Mouse (Mus musculus): ENCODE data around the gene Mrpl43.
A peak's percentile ranks its signal among the peaks of the same experiment; 100 is the strongest.

The Mrpl43 gene

DNA sequence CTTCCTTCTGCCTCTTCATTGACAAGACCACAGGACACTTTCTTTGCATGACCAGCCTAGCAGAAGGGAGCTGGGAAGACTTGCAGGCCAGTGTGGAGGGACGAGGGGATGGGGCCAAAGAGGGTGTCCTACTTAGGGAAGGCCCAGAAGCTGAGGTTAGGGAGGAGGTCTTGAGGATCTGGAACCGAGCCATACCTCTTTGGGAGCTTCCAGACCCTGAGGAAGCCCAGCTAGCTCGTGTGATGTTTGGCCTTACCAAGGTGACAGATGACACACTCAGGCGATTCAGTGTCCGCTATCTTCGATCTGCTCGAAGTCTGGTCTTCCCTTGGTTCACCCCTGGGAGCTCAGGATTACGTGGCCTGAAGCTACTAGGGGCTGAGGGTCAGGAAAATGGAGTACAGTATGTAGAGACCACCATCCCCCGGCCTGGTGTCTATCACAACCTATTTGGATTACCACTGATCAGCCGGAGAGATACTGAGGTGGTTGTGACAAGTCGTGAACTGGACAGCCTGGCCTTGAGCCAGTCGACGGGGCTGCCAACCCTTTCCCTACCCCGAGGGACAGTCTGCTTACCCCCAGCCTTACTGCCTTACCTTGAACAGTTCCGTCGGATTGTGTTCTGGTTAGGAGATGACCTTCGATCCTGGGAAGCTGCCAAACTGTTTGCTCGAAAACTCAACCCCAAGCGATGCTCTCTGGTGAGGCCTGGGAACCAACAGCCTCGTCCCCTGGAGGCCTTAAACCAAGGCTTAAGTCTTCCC, 1.4 kb upstream of the Mrpl43 start:
- DNase-seq (ENCODE audit: low read depth, low spot score): no peak

DNA sequence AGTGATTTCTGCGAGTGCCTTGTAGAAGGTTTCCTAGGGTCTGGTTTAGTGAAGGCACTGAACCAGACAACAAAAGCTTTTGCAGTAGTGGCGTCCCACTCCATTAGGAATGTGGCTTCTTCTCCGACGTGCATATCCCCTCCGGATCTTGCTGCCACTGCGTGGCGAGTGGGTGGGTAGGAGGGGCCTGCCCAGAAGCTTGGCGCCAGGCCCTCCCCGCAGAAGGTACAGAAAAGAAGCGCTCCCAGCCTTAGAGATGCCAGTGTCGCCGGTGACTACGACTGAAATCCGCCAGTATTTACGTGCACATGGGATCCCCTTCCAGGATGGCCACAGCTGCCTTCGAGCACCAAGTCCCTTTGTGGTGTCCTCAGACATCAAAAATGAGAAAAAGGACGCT, 779 bp upstream of the Mrpl43 start:
- DNase-seq (ENCODE audit: low read depth, low spot score): no peak

DNA sequence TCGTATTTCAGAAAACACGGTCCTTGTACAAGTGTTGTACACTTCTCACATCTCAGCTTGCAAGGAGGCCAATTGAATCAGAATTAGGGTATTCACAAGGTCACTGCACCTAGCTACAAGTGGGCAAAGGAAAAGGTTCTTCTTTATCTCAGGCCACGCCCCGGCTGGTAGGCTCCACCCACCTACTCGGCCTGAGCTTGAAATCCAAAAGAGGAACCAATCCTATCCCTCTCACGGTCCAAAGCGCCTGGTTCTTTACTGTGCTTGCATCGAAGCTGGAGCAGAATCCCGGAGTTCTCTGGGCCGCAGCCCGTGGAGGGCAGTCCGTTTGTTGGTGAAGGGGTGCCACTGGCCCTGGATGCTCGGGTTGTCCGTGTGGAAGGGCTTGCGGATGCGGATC, 798 bp downstream of the Mrpl43 start, which contains the start of gene Twnk:
Twnk (plus strand) TSS at position 220 of the 400 bp plus-strand sequence.
- no peak for DNase-seq (ENCODE audit: low read depth, low spot score)

DNA sequence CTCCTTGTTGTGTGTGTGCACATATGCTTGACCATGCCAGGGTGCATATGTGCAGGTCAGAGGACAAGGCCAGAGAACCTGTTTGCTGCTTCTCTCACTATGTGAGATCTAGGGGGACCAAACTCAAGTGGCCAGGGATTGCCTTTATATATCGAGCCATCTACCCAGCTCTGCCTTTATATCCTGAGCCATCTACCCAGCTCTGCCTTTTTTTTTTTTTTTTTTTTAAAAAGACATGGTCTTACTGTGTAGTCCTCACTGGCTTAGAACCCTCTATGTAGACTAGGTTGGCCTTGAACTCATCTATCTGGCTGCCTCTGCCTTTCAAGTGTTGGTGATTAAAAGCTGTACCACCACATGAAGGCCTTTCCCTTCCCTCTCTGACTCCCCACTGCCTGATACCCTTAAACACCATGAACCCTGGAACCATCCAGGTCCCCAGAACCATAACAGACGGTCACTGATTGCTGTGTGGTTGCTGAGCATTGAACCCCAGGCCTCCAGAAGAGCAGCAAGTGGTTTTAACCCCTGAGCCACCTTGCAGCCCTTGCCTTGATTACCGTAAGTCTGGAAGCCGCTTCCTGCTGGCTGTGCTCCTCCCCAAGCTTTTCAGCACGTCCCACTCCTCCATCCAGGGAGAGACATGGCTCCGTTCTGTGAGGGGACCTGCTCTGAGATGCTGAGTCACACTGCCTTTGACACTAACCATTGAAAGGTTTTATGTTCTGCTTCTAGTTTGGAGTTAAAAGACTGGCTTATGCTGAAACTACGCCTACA, 2.3 kb downstream of the Mrpl43 start:
- no peak for DNase-seq (ENCODE audit: low read depth, low spot score)

DNA sequence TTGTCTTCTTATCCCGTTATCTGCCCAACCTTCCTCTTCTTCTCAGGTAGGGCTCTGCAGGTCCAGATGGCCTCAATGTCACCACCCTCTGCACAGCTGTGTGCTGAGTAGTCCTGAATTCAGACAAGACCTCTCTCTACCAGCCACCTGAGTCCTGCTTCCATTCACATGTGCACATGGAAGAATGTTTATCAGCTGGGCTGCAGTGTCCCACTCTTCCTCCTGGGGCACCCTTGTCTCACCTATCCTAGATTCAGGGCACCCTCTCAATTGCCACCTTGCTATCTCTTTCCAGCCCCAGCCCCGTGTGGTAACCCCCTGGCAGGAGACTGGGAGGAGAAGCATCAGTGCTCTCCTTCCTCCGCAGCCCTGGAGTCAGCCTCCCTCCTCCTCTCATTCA, 3.9 kb downstream of the Mrpl43 start:
- no peak for DNase-seq (ENCODE audit: low read depth, low spot score)

DNA sequence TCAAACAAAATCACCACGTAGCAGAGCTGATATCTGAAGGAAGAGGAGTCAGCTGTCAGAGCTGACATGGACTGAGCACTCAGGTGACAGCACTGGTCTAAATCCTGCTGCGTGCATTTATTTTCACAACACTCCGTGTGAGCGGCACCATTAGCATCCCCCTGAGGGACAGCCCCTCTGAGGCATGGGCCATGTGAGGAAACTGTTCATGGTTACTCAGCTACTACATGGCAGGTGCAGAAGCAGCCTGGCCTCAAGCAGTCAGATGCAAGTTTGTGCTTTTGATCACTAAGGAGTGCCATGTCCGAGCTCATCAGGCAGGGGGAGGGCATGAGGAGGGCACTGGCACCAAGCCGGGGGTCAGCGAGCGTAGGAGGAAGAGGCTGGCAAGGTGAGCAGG, 6.6 kb downstream of the Mrpl43 start:
- no peak for DNase-seq (ENCODE audit: low read depth, low spot score)

DNA sequence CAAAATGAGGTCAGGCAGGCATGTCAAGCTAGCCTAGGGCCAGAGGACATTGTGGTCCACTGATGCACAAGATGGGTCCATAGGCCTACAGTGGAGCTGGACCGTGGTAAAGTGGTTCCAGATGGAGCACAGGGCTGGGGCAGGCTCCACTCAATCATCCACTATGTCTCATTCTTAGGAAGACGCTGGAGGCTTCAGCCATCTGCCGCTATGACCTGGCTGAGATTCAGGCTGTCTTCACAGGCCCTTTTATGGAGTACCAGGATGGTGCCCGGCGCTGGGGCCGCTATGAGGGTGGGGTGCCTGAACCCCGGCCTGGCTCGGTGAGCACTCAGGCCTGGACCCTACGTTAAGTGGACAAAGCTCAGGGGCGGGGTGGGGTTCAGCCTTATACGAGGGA, 8.5 kb downstream of the Mrpl43 start:
- no peak for DNase-seq (ENCODE audit: low read depth, low spot score)

DNA sequence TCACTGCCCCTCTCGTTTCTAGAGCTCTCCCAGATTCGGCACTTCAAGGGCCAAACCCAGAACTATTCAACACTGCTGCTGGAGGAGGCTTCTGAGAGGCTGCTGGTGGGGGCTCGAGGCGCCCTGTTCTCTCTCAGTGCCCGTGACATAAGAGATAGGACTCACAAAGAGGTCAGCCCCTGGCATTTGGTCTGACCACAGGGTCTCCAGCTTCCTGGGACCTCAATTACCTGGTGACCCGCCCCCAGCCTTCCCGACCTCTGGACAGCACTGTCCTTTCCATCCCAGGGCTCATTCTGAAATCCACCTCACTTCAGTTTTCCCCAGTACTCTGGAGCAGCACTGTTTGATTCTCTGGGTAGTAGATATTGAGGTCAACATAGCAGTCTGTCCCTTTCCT, 13.5 kb downstream of the Mrpl43 start:
- no peak for DNase-seq (ENCODE audit: low read depth, low spot score)

DNA sequence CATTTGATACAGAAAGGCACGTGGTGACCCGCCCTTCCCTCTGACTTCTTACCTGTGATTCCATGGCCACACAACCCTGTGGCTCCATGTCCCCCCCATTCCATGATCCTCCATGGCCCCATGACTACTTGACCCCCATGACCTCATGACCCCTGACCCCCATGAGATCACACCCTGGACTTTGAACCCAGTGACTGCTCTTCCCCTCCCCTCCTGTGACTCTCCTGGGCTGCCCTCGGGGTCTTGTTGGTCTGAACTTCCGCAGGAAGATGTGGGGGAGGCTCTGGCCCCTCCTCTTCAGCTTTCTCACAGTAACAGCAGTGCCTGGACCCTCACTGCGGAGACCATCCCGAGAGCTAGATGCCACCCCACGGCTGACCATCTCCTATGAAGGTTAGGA, 14.0 kb downstream of the Mrpl43 start:
- DNase-seq (ENCODE audit: low read depth, low spot score): no peak

DNA sequence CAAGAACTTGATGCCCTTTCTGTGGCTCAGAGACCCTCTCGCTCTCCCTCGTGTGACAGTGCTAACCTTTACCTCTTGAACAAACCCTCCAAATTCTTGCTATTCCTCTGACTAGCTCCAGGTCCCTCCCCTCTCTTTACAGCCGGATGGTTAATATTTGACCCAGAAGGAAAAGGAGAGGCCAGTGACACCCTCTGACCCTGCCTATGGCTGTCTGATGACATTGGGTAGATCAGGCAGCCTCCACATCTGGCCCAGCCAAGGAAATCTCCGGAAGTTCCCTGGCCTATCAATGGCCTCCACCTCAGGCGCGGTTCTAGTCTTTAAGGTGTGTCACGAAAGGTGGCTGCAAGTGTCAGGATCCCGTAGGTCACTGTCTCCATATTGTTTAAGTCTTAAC, 15.2 kb downstream of the Mrpl43 start:
- no peak for DNase-seq (ENCODE audit: low read depth, low spot score)

DNA sequence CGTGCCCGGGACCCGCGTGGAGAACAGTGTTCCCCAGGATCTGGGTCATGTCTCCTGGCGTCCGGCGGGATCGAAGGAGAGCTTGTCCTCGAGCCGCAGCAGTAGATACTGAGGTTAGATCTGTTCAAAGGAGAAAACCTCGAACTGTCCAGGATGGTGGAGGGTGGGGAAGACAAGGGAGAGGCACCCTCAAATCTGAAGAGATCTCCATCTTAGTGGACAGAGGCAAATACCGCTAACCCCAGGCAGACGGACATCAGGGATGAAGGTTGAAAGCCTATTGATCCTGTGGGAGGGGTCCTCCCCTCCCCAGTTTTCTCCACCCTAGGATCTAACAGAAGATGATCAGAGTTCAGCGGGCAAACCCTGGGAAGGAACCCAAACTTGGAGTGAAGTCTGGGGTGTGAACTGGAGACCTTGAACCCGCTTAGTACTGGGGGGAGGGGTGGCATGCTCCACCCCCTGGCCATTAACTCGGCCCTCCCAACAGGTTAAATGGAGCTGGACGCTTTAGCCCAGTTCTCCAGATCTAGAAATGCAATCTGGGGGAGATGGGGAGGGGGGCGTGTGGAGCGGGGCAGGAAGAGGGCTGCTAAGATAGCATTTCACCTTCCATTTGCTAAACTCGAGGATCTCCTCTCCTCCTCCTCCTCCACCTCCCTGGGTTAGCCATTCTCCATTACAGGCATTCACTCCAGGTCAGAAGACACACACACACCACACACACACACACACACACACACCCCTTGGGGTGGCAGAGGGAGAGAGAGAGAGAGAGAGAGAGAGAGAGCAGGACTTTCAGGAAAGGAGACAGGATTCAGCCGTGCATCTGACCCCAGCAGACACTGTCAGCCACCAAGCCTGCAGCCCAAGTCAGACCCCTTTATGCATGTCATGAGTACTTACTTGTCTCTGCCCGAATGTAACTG, 16.4 kb downstream of the Mrpl43 start:
- no peak for DNase-seq (ENCODE audit: low read depth, low spot score)

DNA sequence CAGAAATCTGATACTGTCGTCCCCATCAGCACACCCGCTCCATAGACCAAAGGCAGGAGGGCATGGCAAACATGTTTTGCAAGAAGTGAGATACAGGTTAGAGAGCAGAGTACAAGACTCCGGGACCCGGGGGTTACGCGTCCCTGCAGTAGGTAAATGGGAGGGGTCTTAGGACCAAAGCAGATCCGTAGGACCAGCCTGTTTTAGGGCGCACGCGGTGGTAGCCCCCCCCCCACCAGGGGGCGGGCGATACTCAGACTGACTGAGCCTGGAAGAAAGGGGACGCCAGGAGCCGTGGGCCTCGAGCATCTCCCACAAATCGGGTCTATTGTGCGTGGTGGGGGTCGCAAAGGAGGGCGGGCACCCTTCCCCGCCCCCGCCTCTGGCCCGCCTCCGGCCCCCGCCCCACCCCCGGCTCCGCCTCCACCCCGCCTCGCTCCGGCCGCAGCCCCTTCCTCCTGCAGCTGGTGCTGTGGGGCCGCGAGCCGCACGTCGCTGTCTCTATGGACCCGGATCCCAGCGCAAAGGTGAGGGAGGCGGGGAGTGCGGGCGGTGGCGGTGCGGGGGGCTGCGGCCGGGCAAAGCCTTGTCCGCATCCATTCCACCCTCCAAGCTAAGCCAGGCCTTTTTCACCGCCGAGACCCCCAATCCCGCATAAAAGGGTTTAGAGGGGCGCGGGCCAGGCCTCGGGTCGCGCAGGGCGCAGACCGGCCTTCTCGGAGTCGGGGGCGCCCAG, 17.2 kb downstream of the Mrpl43 start, which contains the start of gene Sema4g:
Sema4g (plus strand) TSS at position 271 of the 736 bp plus-strand sequence.
- DNase-seq (ENCODE audit: low read depth, low spot score): no peak

DNA sequence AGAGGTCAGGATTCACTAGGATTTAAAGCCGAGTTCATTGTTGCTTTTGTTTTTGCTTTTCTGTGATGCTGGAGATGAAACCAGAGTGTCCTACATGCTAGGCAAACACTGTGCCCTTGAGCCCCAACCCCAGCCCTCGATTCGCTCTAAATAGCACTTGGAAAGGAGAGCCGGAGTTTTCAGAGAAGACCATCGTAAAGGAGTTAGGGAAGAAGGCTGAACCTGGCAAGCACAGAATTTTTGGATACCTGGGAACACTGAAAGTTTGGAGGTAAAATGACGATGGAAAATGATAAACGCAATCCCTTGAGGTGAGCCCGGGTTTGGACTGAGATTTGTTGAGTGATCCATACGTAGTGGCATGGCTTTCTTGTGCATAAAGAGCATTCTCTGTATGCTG, 17.9 kb downstream of the Mrpl43 start:
- DNase-seq (ENCODE audit: low read depth, low spot score): no peak

DNA sequence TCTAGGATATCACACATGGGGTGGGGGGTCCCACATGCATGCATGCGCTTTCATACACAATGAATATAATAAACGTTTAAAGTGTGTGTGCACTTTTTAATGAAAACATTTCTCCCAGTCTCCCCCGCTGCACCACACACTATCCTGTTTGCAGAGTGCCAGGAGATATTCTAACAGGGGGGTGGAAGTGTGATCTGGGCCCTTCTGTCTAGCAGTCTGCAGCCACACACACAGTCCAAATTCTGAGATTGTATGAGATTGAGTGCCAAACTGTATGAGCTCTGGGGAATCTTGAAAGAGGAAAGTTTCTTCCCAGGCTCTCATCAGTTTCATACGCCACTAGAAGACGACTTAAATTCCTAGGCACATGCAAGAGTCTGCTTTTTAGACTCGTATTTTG, 18.4 kb downstream of the Mrpl43 start:
- DNase-seq (ENCODE audit: low read depth, low spot score): peak; percentile 85

DNA sequence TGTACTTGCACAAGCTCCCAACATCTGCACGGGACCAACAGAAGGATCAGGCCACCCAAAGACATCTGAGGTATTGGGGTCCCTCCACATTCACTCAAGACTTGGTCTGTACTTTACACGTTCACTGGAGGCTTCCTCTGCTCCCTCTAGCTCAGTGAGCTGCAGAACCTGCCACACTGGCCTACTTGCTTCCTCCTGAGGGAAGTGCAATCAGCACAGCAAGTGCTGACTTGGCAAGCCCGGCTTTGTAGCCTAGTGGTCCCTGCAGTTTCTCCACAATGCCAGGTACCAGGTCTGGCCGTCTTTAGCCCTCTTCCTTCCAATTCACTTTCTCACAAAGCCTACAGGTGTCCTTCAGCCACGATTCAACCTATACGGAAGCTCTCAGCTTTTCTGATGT, 19.2 kb downstream of the Mrpl43 start:
- DNase-seq (ENCODE audit: low read depth, low spot score): no peak

DNA sequence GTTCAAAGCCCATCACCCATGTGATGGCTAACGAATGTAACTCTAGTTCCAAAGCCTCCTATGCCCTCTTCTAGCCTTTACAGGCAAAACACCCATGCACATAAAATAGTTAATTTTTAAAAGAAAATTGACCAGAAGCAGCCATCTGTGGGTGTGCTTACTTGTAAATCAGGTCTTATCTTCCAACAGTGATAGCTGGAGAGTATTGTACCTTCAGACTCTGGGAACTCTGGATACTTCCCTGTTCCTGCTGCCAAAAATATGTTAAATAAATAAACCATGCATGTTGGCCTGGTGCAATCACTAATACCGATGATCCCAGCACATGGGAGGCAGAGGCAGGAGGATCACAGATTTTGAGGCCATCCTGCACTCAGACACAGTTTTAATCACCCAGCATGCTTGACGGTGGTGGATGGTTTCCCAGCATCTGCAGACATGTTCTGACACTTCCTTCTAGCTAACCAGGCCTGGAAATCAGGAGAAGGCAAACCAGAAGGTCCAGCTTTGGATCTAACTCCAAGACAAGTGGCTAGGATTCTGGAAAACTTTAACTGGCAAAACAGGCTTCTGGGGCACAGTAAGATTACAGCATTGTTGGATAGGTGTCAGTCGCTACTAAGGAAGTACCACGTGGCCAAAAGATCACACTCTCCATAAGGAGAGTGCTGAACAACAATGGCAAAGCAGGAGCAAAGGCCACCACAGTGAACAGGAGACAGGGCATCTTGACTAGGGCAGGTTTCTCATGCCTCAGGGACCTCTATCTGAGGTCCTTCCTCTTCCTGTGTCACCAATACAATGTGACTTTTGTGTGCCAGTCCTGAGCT, 20.9 kb downstream of the Mrpl43 start:
- no peak for DNase-seq (ENCODE audit: low read depth, low spot score)

DNA sequence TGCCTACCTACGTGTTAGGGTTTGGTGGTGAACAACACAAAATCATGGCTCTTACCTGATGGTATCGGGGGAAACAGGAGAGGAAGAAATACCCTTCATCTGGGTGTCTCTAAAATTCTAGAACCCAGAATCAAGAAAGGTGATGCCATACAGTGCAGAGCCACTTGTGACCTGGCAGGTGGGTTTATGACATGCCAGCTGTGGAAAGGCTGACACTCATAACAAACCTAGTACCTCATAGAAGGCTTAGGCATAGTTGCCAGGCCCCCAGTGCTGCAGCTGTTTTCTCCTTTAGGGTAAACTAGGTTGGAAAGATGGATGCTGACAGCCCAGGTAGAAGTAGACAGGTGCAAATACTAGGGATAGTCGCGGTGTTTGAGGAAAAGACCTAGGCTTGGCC, 21.8 kb downstream of the Mrpl43 start:
- DNase-seq (ENCODE audit: low read depth, low spot score): no peak

DNA sequence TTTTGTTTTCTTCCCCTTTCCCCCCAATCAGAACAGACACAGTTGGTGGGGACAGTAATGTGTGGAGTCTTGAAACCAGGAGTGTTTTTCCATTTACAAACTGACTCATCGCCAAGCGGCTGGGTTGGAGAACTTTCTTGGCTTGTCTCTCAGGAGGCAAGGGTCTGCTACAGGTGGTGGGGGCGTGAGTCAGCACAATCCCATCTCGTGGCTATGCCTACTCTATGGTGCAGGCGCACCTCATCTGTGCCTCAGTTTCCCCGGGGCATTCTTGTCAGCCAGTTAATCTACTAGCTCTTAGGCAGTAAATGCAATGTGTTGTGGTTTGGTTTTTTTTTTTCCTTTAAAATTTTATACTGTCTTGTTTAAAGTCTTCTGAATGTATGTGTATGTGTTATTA, 22.9 kb downstream of the Mrpl43 start:
- no peak for DNase-seq (ENCODE audit: low read depth, low spot score)

DNA sequence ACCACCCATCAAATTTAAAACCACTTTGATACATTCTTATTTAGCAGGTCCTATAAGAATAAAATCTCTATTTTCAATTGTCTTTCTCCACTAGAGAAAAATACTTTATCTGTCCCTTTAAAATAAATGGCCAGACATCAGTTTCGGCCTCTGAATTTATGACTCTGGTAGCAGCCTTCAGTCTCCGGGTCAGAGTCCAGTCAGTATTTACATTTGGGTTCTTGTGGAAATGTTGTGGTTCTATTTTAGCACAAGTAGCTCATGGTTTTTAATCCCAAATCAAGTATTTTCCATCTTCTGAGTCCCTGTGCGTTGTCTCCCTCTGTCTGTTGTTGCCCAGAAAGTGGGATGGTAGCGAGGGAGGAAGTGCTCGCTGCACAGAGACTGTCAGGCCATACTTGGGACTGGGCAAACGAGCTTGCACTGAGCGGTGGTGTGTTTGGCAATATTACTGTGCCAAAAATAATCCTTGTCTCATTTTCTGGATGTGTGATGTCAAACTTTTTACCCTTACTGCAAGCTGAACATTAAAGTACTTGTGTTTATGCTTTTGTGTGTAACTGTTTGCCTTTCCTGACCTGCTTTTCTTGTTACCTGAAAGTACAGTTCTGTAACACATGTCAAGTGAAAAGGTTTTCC, 23.6 kb downstream of the Mrpl43 start:
- no peak for DNase-seq (ENCODE audit: low read depth, low spot score)

DNA sequence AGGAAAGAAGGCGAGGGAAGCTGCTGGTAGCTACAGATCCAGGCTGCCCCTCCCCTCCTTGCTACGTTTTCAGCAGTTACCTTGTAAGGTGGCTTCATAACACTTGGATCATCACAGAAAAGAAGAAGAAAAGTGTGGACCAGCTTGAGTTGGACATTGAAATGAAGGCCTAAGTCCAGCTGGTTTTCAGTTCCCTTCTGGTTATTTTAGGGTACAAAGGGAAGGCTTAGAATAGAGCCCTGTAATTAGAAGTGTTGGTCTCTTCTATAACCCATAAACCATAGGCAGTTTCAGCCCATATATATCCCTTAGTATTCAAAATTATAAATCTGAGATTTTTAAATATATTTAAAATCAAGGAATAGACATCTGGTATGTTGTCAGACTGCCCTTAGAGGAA, 25.5 kb downstream of the Mrpl43 start:
- no peak for DNase-seq (ENCODE audit: low read depth, low spot score)

All from telencephalon, adult 2 months (tissue).